Mouse (Mus musculus): ENCODE measurements around the gene Angptl1.

The Angptl1 gene

GRCm38 (mm10) chr1:156870616-156871015, 32.3 kb downstream of the Angptl1 start:
- in situ Hi-C loops (cut with MboI), result no loop called here

- in situ Hi-C loops (cut with MboI), result no loop called here
These were observed 46.4 kb downstream of the Angptl1 start for GRCm38 (mm10) chr1:156884782-156885181.

GRCm38 (mm10) chr1:156885879-156886278, 47.5 kb downstream of the Angptl1 start:
- in situ Hi-C loops (cut with MboI), result no loop called here

GRCm38 (mm10) chr1:156888830-156889229, 50.5 kb downstream of the Angptl1 start:
- in situ Hi-C loops (cut with MboI), result no loop called here

GRCm38 (mm10) chr1:156891561-156891960, 53.2 kb downstream of the Angptl1 start:
- in situ Hi-C loops (cut with MboI), result no loop called here

- in situ Hi-C loops (cut with MboI), result no loop called here
These were observed 63.3 kb downstream of the Angptl1 start for GRCm38 (mm10) chr1:156901689-156902088.

GRCm38 (mm10) chr1:156903899-156904298, 65.5 kb downstream of the Angptl1 start:
- in situ Hi-C loops (cut with MboI), result no loop called here

- in situ Hi-C loops (cut with MboI), result no loop called here
These were observed 67.3 kb downstream of the Angptl1 start for GRCm38 (mm10) chr1:156905660-156906059.

- in situ Hi-C loops (cut with MboI), result no loop called here
These were observed 70.9 kb downstream of the Angptl1 start for GRCm38 (mm10) chr1:156909265-156909664.

- in situ Hi-C loops (cut with MboI), result no loop called here
These were observed 71.5 kb downstream of the Angptl1 start for GRCm38 (mm10) chr1:156909866-156910265.

Measured in mature B cell (primary cell).